Mouse (Mus musculus): ENCODE measurements around the gene Teddm1a. TPM values are rescaled to one million over a fixed set of nuclear protein-coding genes. Genes with fewer than 3 reads are reported as not detected.

Teddm1a gene
- polyA plus RNA-seq, 1 experiment from 2014 or later: 0.14 TPM

DNA sequence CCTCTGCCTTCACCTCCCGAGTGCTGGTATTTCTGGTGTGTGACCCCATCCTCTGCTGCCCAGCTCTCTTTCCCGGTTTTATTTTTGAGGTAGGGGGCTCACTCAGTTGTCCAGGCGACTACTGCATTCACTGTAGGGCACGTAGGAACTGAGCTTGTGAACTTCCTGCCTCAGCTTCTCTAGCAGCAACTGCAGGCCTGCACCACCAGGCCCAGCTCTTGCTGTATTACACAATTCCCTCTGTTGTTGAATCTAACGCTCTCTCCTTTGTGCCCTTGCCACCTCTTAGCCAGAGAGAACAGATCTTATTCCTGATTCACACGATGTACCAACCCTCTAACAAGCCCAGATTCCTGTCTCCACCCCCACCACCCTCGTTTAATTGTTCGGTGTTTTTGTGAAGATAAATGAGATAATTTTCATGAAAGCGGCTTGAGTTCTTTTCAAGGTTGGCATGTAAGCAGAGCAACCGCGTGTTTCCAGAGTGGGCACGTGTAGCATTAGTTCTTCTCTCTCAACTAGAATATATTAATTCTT, 44.4 kb downstream of the Teddm1a start:
- Histone ChIP-seq H3K27me3 (no peaks in the 10 kb centered on the region), H3K9me3 (no peaks in the 10 kb centered on the region), H3K36me3 (no peaks in the 10 kb centered on the region), H3K4me3 (no peak overlapping the region), H3K9ac (no peak overlapping the region), H3K4me2 (replicated peaks) (no peak overlapping the region), H3K27ac (no peak overlapping the region), H3K4me1 (no peaks in the 10 kb centered on the region)
- ATAC-seq (ENCODE audit: low FRiP score, low read depth): no peak
- 81% methylated on average over 12 of the region's 12 CpGs for WGBS

DNA sequence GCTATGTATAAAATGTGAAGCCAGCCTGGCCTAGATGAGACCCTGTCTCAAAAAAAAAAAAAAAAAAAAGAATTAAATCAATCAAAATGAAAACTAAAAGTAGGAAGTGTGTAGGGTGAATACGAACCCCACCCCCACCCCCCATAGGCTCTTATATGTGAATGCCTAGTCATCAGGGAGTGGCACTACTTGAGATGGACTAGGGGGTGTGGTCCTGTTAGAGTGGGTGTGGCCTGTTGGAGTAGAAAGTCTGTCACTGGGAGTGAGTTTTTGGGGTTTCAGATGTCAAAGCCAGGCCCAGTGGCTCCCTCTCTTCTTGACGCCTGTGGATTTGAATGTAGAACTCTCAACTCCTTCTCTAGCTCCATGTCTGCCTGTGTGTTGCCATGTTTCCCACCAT, 45.5 kb downstream of the Teddm1a start:
- H3K9me3 ChIP-seq: no peaks in the 10 kb centered on the region
- WGBS: 97% methylated on average over 2 of the region's 2 CpGs
- H3K4me1 ChIP-seq: no peaks in the 10 kb centered on the region
- no peak for ATAC-seq (ENCODE audit: low FRiP score, low read depth)
- H3K27me3 ChIP-seq: no peaks in the 10 kb centered on the region
- no peaks in the 10 kb centered on the region for H3K36me3 ChIP-seq
- H3K4me3 ChIP-seq: no peak overlapping the region
- H3K27ac ChIP-seq: no peak overlapping the region
- H3K4me2 ChIP-seq (replicated peaks): no peak overlapping the region
- no peak overlapping the region for H3K9ac ChIP-seq

DNA sequence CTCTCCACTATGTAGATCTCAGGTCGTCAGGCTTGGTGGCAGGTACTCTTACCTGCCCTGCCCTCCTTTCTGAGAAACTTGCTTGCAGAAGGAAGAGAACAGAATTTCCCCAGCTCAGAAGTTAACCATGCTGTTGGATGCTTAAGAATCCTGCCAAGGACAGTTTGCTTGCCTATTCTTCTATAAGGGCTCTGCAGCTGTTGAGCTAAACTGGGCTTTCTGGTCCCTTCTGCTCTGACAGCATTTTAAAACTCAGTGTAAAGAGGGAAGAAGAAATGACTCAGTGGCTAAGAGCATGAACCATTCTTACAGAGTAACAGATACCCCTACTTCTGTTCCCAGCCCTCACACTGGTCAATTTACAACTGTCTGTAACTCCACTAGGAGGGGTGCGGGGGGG, 49.4 kb downstream of the Teddm1a start:
- no peaks in the 10 kb centered on the region for H3K27me3 ChIP-seq
- H3K4me3 ChIP-seq: no peak overlapping the region
- no peaks in the 10 kb centered on the region for H3K4me1 ChIP-seq
- no peak overlapping the region for H3K27ac ChIP-seq
- no peak overlapping the region for H3K9ac ChIP-seq
- no peaks in the 10 kb centered on the region for H3K9me3 ChIP-seq
- H3K36me3 ChIP-seq: no peaks in the 10 kb centered on the region
- ATAC-seq (ENCODE audit: low FRiP score, low read depth): no peak
- WGBS: 74% methylated on average over 2 of the region's 2 CpGs
- H3K4me2 ChIP-seq (replicated peaks): no peak overlapping the region

Small RNA genes within 50 kb of the gene (microRNA-seq; reads per million reads assigned to microRNA genes)
- 9.4 reads per million, percentile 27 among the genes with 10 or more reads in this experiment for gene Mir8114

Other genes with a start within 250 kb of the Teddm1a start
- 1.8 TPM in 2 replicates for gene Rgs8, start 238.7 kb upstream of the Teddm1a start, polyA plus RNA-seq (2015; fragmentation: Nextera tagmentation; extraction: Ambion mirVana)
- gene Rgs16, start 151.4 kb upstream of the Teddm1a start, polyA plus RNA-seq (2015; fragmentation: Nextera tagmentation; extraction: Ambion mirVana): 22.6 and 23.7 TPM in 2 replicates
- gene Rnasel, start 142.3 kb upstream of the Teddm1a start, polyA plus RNA-seq (2015; fragmentation: Nextera tagmentation; extraction: Ambion mirVana): 12.3 and 12.4 TPM in 2 replicates
- 0.09 TPM in 1 of 2 replicates, not detected in the other for gene Rgsl1, start 47.6 kb upstream of the Teddm1a start, polyA plus RNA-seq (2015; fragmentation: Nextera tagmentation; extraction: Ambion mirVana)
- 0.11 and 0.24 TPM in 2 replicates for gene Teddm1b, start 17.4 kb upstream of the Teddm1a start, polyA plus RNA-seq (2015; fragmentation: Nextera tagmentation; extraction: Ambion mirVana)
- gene Glul, start 8.2 kb downstream of the Teddm1a start, polyA plus RNA-seq (2015; fragmentation: Nextera tagmentation; extraction: Ambion mirVana): 106 and 107 TPM in 2 replicates
- 0.46 and 0.55 TPM in 2 replicates for gene Teddm2, start 8.5 kb downstream of the Teddm1a start, polyA plus RNA-seq (2015; fragmentation: Nextera tagmentation; extraction: Ambion mirVana)